Comparison of ENCODE assay signal across 10 mouse cellular contexts in genomic region chr14:119820562-119820961, GRCm38 (mm10).
DNase-seq lines count a peak whose midpoint lies in the region; ATAC-seq and TF ChIP-seq lines count a peak whose summit lies in the region.
"Had no signal": no experiment of that assay in that cellular context is flagged by ENCODE, and none has a peak within 500 bp of the region (broad histone marks: within the 10 kb centered on the region; RNA-seq: fewer than 3 reads in every experiment).

No protein-coding gene starts in this region.

- peak; percentile 10 to 15 for DNase-seq in cerebellum, adult 2 months
- no peak for DNase-seq in cerebellum, postnatal 4 days (ENCODE audit: low spot score in 2 of 2)
- DNase-seq in layer of hippocampus, adult 2 months (ENCODE audit: low spot score in 2 of 2) = no peak
- DNase-seq in layer of hippocampus, adult 8-10 months (ENCODE audit: low spot score in 2 of 2) = no peak
- peak; percentile 37 for DNase-seq in adrenal gland, adult 2 months
- DNase-seq in gastrocnemius, postnatal 14 days = no peak
- DNase-seq: kidney, postnatal 36 days had no signal

- no peaks in the 10 kb centered on the region; the same call in 1 of the 2 replicates for H3K4me1 ChIP-seq in cerebellum, adult 2 months (ENCODE audit: control insufficient read depth, insufficient read depth, low read length)

- 0 out of 2 replicates have a peak, but pooled peaks have one; percentile 24 for ATAC-seq in megakaryocyte, adult 5-6 weeks (ENCODE audit: poor library complexity, severe bottlenecking)
- no peak for ATAC-seq in inflammation-experienced regulatory T-cells, adult 6 months

- intact Hi-C loops in gastrocnemius, postnatal 14 days (cut with DNase I; ENCODE audit: low total_unique reads) = no loop called here

- WGBS in cerebellum, adult 2 months = 52% methylated on average over 6 of the region's 6 CpGs

- no peak overlapping the region for H3K4me3 ChIP-seq in cerebellum, adult 2 months (replicated peaks; ENCODE audit: insufficient read depth, low read depth, low read length)
- H3K4me3 ChIP-seq in layer of hippocampus, adult 2 months = no peak overlapping the region

- no peak overlapping the region for H3K27ac ChIP-seq in cerebellum, adult 2 months (ENCODE audit: insufficient read depth, low read length)
- H3K27ac ChIP-seq in layer of hippocampus, adult 2 months = no peak overlapping the region
- H3K27ac ChIP-seq: macrophage had no signal

- H3K27me3 ChIP-seq in cerebellum, adult 2 months (ENCODE audit: control insufficient read depth, insufficient read depth, low read length) = no peaks in the 10 kb centered on the region

- no peak for TF ChIP-seq POLR2A in cerebellum, adult 2 months (IDR thresholded peaks at IDR 0.05; ENCODE audit: borderline replicate concordance, insufficient read depth, low read length)

- peak; percentile 26; the same call in 1 of the 2 replicates for TF ChIP-seq CTCF in cerebellum, adult 2 months (IDR thresholded peaks at IDR 0.05; ENCODE audit: borderline replicate concordance, insufficient read depth, low read depth, low read length)
- TF ChIP-seq CTCF in layer of hippocampus, adult 2 months (conservative IDR thresholded peaks at IDR 0.05) = peak; percentile 59

Comparison
In these comparisons a context has a peak if more than half of its experiments do, and no peak if none do; other contexts are left out.
1. DNase-seq: peak in cerebellum, adult 2 months (2 of 2) and adrenal gland, adult 2 months (single experiment); none in cerebellum, postnatal 4 days (0 of 2), layer of hippocampus, adult 2 months (0 of 2), layer of hippocampus, adult 8-10 months (0 of 2) and gastrocnemius, postnatal 14 days (single experiment).